Mouse (Mus musculus): ENCODE results near the gene Akr1d1. TPM values are rescaled to one million over a fixed set of nuclear protein-coding genes. Genes with fewer than 3 reads are reported as not detected.

Gene Akr1d1
- 0.14 TPM in 1 of 2 replicates, not detected in the other for polyA plus RNA-seq (2012; rRNA removed)

DNA sequence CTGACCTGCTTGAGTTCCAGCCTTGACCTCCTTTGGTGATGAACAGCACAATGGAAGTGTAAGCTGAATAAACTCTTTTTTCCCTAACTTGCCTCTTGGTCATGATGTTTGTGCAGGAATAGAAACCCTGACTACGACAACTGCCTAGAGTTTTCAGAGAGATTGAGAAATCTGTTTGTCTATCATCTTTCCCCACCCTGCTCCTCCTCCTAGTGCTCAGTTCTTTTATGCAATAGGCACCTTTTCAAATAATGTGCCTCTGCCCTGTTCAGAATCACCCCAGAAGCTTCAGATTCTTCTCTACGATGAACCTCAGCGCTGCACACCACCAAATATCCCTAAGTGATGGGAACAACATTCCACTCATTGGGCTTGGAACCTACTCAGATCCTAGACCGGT lies at the start of gene Akr1d1:
TSS of gene Akr1d1 (plus strand) at position 234 of the 400 bp plus-strand sequence.
- Histone ChIP-seq H3K27ac (ENCODE audit: control insufficient read depth, insufficient read depth, low read length) (no peak within 1 kb of the TSS), H3K4me1 (replicated peaks; ENCODE audit: control insufficient read depth, insufficient read depth, low read length) (no peaks in the 10 kb centered on the region), H3K27me3 (ENCODE audit: control insufficient read depth, insufficient read depth, low read length) (no peaks in the 10 kb centered on the region), H3K4me3 (ENCODE audit: control insufficient read depth, insufficient read depth, low read length) (no peak within 1 kb of the TSS), H3K36me3 (ENCODE audit: control insufficient read depth, insufficient read depth, low read length) (no peaks in the 10 kb centered on the region)
- no peak for TF ChIP-seq POLR2A (IDR thresholded peaks at IDR 0.05; ENCODE audit: control insufficient read depth, extremely low read depth, insufficient read depth, low read length, poor library complexity)
- TF ChIP-seq CTCF (IDR thresholded peaks at IDR 0.05; ENCODE audit: borderline replicate concordance, control insufficient read depth, extremely low read depth, insufficient read depth, low read length, poor library complexity), result no peak
- no peak for DNase-seq
- 99% methylated on average over 4 of the region's 4 CpGs for WGBS

DNA sequence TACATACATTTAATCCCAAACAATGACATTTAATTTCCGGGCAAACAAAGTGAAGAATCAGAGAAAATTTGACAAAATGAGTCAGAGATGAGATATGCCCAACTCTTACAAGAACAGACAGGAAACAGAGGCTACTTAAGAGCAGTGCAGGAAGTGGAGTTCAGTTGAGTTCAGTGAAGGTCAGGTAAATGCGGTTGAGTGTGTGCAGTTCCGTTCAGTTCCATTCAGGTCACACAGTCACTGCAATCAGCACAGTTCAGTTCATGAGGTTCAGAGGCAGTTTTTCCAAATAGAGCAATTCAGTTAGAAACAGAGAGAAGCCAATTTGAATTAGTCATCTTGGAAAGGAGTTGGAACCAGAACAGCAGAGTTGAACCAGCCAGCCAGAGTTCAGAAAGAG lies 48.8 kb upstream of the Akr1d1 start:
- TF ChIP-seq POLR2A (IDR thresholded peaks at IDR 0.05; ENCODE audit: control insufficient read depth, extremely low read depth, insufficient read depth, low read length, poor library complexity) (no peak), CTCF (IDR thresholded peaks at IDR 0.05; ENCODE audit: borderline replicate concordance, control insufficient read depth, extremely low read depth, insufficient read depth, low read length, poor library complexity) (no peak)
- Histone ChIP-seq H3K4me1 (replicated peaks; ENCODE audit: control insufficient read depth, insufficient read depth, low read length) (no peaks in the 10 kb centered on the region), H3K36me3 (ENCODE audit: control insufficient read depth, insufficient read depth, low read length) (no peaks in the 10 kb centered on the region), H3K27ac (ENCODE audit: control insufficient read depth, insufficient read depth, low read length) (no peak overlapping the region), H3K27me3 (ENCODE audit: control insufficient read depth, insufficient read depth, low read length) (no peaks in the 10 kb centered on the region), H3K4me3 (ENCODE audit: control insufficient read depth, insufficient read depth, low read length) (no peak overlapping the region)
- DNase-seq, result no peak
- 60% methylated on average over 3 of the region's 3 CpGs for WGBS

DNA sequence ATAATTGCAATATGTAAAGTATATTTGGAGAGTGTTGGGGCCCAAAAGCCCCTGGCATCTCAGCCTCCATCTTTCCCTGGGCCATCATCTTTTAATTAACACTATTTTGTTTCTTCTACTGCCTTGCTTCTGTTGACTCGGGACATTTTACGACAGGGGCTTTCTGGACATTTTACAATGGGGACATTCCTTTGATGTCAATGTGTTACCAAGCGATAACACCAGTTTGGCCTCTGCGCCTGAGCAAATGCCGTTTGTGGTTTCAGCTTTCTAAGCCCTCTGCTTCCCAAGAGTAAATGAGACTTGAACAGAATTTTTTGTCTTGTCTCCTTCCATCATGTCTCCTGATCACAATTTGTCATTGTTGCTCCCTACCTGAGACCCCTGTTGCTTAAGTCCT lies 46.7 kb upstream of the Akr1d1 start:
- no peaks in the 10 kb centered on the region for H3K4me1 ChIP-seq (replicated peaks; ENCODE audit: control insufficient read depth, insufficient read depth, low read length)
- no peak for DNase-seq
- H3K4me3 ChIP-seq (ENCODE audit: control insufficient read depth, insufficient read depth, low read length), result no peak overlapping the region
- 71% methylated on average over 5 of the region's 5 CpGs for WGBS
- H3K27ac ChIP-seq (ENCODE audit: control insufficient read depth, insufficient read depth, low read length), result no peak overlapping the region
- H3K36me3 ChIP-seq (ENCODE audit: control insufficient read depth, insufficient read depth, low read length), result no peaks in the 10 kb centered on the region
- H3K27me3 ChIP-seq (ENCODE audit: control insufficient read depth, insufficient read depth, low read length), result no peaks in the 10 kb centered on the region
- no peak for TF ChIP-seq POLR2A (IDR thresholded peaks at IDR 0.05; ENCODE audit: control insufficient read depth, extremely low read depth, insufficient read depth, low read length, poor library complexity)
- TF ChIP-seq CTCF (IDR thresholded peaks at IDR 0.05; ENCODE audit: borderline replicate concordance, control insufficient read depth, extremely low read depth, insufficient read depth, low read length, poor library complexity), result no peak

GRCm38 (mm10) chr6:37484588-37485070 lies 45.3 kb upstream of the Akr1d1 start:
- H3K4me1 ChIP-seq (replicated peaks; ENCODE audit: control insufficient read depth, insufficient read depth, low read length), result no peaks in the 10 kb centered on the region
- no peak for DNase-seq
- H3K36me3 ChIP-seq (ENCODE audit: control insufficient read depth, insufficient read depth, low read length), result no peaks in the 10 kb centered on the region
- H3K27ac ChIP-seq (ENCODE audit: control insufficient read depth, insufficient read depth, low read length), result no peak overlapping the region
- H3K4me3 ChIP-seq (ENCODE audit: control insufficient read depth, insufficient read depth, low read length), result no peak overlapping the region
- no peak for TF ChIP-seq CTCF (IDR thresholded peaks at IDR 0.05; ENCODE audit: borderline replicate concordance, control insufficient read depth, extremely low read depth, insufficient read depth, low read length, poor library complexity)
- no peak for TF ChIP-seq POLR2A (IDR thresholded peaks at IDR 0.05; ENCODE audit: control insufficient read depth, extremely low read depth, insufficient read depth, low read length, poor library complexity)
- H3K27me3 ChIP-seq (ENCODE audit: control insufficient read depth, insufficient read depth, low read length), result no peaks in the 10 kb centered on the region
- 85% methylated on average over 1 of the region's 1 CpGs for WGBS

- H3K36me3 ChIP-seq (ENCODE audit: control insufficient read depth, insufficient read depth, low read length), result no peaks in the 10 kb centered on the region
- TF ChIP-seq CTCF (IDR thresholded peaks at IDR 0.05; ENCODE audit: borderline replicate concordance, control insufficient read depth, extremely low read depth, insufficient read depth, low read length, poor library complexity) (no peak), POLR2A (IDR thresholded peaks at IDR 0.05; ENCODE audit: control insufficient read depth, extremely low read depth, insufficient read depth, low read length, poor library complexity) (no peak)
- no peaks in the 10 kb centered on the region for H3K4me1 ChIP-seq (replicated peaks; ENCODE audit: control insufficient read depth, insufficient read depth, low read length)
- H3K4me3 ChIP-seq (ENCODE audit: control insufficient read depth, insufficient read depth, low read length), result no peak overlapping the region
- no peak overlapping the region for H3K27ac ChIP-seq (ENCODE audit: control insufficient read depth, insufficient read depth, low read length)
- no peaks in the 10 kb centered on the region for H3K27me3 ChIP-seq (ENCODE audit: control insufficient read depth, insufficient read depth, low read length)
- no peak for DNase-seq
- WGBS, result 91% methylated on average over 4 of the region's 4 CpGs
Measured at GRCm38 (mm10) chr6:37486502-37486901, 43.5 kb upstream of the Akr1d1 start.

- no peak for DNase-seq
- Histone ChIP-seq H3K27ac (ENCODE audit: control insufficient read depth, insufficient read depth, low read length) (no peak overlapping the region), H3K27me3 (ENCODE audit: control insufficient read depth, insufficient read depth, low read length) (no peaks in the 10 kb centered on the region), H3K36me3 (ENCODE audit: control insufficient read depth, insufficient read depth, low read length) (no peaks in the 10 kb centered on the region), H3K4me1 (replicated peaks; ENCODE audit: control insufficient read depth, insufficient read depth, low read length) (no peaks in the 10 kb centered on the region), H3K4me3 (ENCODE audit: control insufficient read depth, insufficient read depth, low read length) (no peak overlapping the region)
- TF ChIP-seq CTCF (IDR thresholded peaks at IDR 0.05; ENCODE audit: borderline replicate concordance, control insufficient read depth, extremely low read depth, insufficient read depth, low read length, poor library complexity) (no peak), POLR2A (IDR thresholded peaks at IDR 0.05; ENCODE audit: control insufficient read depth, extremely low read depth, insufficient read depth, low read length, poor library complexity) (no peak)
- WGBS, result 96% methylated on average over 3 of the region's 3 CpGs
Measured at GRCm38 (mm10) chr6:37492241-37492640, 37.7 kb upstream of the Akr1d1 start.

DNA sequence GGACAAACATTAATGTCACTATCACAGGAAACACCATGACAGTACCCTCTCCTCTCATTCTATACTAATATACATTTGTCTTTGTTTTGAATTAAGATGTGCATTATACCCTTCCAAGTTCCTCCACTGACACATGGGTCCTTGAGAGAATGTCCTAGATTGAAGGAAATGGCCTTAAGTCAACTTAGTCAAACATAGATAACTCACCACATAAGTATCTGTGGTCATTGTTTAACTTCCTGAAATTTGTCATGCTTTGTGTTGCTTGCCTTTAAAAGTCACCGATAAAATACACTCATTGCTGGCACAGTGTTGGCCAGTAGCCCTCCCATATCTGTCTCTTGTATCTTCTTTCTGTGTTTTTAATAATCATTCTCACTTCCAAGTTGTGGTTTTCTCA lies 35.0 kb upstream of the Akr1d1 start:
- H3K4me1 ChIP-seq (replicated peaks; ENCODE audit: control insufficient read depth, insufficient read depth, low read length), result no peaks in the 10 kb centered on the region
- no peaks in the 10 kb centered on the region for H3K36me3 ChIP-seq (ENCODE audit: control insufficient read depth, insufficient read depth, low read length)
- H3K4me3 ChIP-seq (ENCODE audit: control insufficient read depth, insufficient read depth, low read length), result no peak overlapping the region
- TF ChIP-seq CTCF (IDR thresholded peaks at IDR 0.05; ENCODE audit: borderline replicate concordance, control insufficient read depth, extremely low read depth, insufficient read depth, low read length, poor library complexity) (no peak), POLR2A (IDR thresholded peaks at IDR 0.05; ENCODE audit: control insufficient read depth, extremely low read depth, insufficient read depth, low read length, poor library complexity) (no peak)
- DNase-seq, result no peak
- WGBS, result 12% methylated on average over 1 of the region's 1 CpGs
- H3K27me3 ChIP-seq (ENCODE audit: control insufficient read depth, insufficient read depth, low read length), result no peaks in the 10 kb centered on the region
- no peak overlapping the region for H3K27ac ChIP-seq (ENCODE audit: control insufficient read depth, insufficient read depth, low read length)
